Mouse (Mus musculus) retina, adult 2 months (tissue): ENCODE results near the gene Snx9.

Experiments
- DNase-seq: peaks from one replicate; pipeline ENCODE4 v3.0.0-alpha.2; 2012; ENCODE audit warnings: low read depth, low spot score

Snx9 gene

GRCm38 (mm10) chr17:5842988-5843640 is 2.0 kb downstream of the Snx9 start:
- no peak for DNase-seq

- DNase-seq: no peak
Observed at GRCm38 (mm10) chr17:5843641-5843990, 2.5 kb downstream of the Snx9 start.

DNA sequence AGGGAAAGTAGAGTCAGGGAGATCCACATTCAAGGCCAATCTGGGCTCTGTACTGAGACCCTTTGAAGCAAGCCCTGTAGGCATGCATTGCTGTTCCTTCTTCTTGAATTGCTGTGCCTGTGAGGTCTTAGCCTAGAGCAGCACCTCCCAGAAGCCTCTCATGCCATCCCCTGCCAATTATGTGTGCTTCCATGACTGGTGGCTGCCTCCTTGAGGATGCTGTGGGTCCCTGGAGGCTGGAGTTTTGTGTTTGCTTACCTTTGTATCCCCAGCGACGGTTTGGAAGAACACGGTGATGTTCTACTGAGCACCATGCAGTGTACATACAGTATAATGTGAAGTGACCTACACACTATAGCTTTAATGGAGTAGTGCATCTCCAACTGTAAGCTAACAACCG is 4.2 kb downstream of the Snx9 start:
- no peak for DNase-seq

DNA sequence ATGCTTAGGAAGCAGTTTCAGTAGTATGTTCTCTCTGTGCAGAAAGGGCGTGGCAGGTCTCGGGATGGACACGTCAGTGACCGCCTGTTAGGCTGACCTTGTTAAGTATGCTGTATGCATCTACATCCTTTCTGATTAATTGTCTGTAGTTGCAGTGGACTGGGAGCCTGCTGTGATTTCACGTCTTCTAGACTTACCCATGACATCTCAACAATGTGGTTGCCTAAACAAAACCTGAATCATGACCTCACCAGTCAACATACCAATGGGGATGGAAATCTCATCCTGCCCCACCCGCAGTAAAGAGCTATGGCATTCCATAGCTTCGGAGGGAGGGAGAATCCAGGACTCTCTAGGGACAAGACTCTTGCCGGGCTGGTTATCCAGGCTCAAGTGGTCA is 5.0 kb downstream of the Snx9 start:
- no peak for DNase-seq

GRCm38 (mm10) chr17:5848706-5849415 is 7.7 kb downstream of the Snx9 start:
- DNase-seq: no peak

GRCm38 (mm10) chr17:5849421-5849910 is 8.3 kb downstream of the Snx9 start:
- no peak for DNase-seq

- DNase-seq: no peak
Observed at GRCm38 (mm10) chr17:5850031-5850430, 8.9 kb downstream of the Snx9 start.

DNA sequence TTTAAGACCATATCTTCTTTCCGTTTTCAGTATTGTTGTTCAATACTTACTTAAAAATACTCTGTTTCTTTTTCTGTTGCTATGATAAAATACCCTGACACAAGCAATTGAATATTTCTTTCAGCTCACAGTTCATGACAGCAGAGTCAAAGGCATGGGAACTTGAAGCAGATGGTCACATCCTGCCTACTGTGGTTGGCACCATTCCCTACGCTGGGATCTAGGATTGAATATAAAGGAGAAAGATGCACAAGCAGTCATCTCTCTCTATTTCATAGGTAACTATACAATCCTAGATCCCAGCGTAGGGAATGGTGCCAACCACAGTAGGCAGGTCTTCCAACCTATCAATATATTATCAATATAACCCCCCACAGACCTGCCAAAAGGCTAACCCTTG is 9.3 kb downstream of the Snx9 start:
- DNase-seq: no peak

DNA sequence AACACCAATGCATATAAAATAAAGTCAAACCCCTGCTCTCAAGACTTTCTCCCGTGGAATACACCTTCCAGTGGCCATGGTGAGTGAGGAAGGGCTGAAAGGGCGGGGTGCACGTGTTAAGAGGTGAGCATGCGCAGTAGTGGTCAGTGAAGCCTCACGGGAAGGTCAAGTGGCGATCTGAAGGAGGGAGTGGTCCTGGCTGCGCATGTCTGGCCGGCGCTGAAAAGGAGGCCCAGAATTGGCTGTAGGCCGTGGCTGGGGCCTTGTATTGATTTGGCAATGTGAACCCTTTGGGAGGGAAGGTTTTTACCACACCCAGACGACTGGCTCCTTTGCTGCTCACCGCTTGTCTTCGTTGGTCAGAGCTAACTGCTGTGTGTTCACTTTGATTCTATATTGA is 12.8 kb downstream of the Snx9 start:
- no peak for DNase-seq

GRCm38 (mm10) chr17:5855560-5855959 is 14.4 kb downstream of the Snx9 start:
- DNase-seq: no peak

GRCm38 (mm10) chr17:5856426-5856825 is 15.3 kb downstream of the Snx9 start:
- DNase-seq: no peak

- DNase-seq: no peak
Observed at GRCm38 (mm10) chr17:5857206-5857605, 16.1 kb downstream of the Snx9 start.

DNA sequence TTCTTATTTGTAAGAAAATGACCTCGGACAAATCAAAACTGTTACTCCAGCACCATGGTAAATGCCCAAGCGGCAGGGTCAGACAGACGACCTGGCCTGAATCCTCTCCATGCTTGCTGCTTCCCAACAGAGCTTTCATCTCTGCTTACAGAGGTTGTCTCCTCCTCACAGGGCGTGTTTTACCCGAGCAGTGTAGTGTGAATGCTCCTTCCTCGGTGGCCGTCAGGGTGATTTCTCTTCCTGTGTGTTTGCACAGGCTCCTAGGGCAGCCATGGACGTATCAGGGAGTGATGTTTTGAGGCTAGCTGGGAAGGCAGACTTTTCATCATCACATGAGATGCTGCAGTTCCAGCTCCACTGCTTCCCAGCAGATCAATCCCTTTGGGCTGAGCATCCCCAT is 17.1 kb downstream of the Snx9 start:
- DNase-seq: no peak

- no peak for DNase-seq
Observed at GRCm38 (mm10) chr17:5862285-5862684, 21.2 kb downstream of the Snx9 start.

DNA sequence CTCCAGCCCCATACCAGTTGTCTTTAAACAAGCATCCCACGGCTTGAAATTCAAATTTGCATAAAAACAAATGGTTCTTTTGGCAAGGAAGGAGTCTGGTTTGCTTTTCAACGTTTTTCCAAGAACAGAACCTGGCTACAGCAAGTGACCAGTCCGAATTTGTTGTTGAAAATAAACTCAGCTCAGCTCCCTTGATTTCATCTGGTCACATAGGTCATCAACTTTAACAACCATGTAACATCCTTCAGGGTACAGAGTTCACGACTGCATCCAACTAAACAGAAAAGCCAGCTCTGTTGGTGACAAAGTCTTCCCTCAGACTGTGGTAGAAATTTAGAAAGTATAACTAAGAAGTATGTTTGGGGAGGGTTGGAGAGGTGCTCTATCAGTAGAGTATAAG is 21.7 kb downstream of the Snx9 start:
- DNase-seq: no peak

GRCm38 (mm10) chr17:5863745-5864144 is 22.6 kb downstream of the Snx9 start:
- DNase-seq: no peak

GRCm38 (mm10) chr17:5867456-5867855 is 26.3 kb downstream of the Snx9 start:
- no peak for DNase-seq

DNA sequence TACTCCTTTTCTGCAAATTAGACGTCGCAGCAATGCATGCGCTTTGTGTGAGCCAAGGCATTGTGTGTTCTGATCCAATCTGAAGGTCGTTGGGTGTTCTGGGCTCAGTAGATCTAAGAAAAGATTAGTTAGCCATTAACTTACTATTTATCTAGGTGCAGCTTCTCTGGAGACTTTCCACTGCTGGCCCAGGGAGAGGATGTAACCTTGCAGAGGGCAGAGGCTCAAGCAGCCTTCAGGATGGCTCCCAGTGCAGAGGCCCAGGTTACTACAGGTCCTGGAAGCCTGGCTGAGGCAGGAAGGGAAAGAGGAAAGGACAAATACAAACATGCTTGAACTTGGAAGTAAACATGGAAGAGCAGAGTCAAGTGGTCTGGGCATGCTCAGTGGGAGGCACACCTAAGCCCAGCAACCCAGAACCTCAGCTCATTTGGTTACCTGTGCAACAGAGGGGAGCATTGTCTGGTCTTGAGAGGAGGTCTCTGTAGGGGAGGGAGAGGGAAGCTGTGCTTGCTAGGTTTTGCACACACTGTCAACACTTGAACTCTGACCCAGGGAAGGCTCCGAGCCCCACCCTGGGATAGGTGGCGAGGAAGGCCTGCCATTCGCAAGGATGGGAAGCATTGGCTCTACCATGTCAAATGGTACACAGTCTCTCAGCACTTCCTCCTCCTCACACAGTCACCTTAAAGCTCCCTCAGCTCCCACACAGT is 27.3 kb downstream of the Snx9 start:
- DNase-seq: no peak

DNA sequence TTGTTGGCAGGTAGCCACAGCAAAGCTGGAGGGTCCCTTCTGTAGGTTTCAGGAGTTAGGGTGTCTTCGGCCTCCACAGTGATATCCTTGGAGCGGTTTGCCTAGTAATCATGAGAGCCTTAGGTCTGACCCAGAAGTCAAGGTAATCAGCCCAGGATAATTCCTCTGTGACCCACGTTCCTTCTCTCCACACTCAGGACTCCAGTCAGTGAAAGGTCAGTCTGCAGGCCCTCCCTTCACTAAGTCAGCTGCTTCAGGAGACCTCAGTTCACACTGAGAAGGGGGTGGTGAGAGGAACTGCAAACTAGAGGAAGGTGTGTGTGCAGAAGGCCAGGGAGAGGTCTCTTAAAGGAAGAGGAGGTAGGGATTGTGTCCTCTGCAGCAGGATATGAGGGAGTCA is 28.3 kb downstream of the Snx9 start:
- no peak for DNase-seq

DNA sequence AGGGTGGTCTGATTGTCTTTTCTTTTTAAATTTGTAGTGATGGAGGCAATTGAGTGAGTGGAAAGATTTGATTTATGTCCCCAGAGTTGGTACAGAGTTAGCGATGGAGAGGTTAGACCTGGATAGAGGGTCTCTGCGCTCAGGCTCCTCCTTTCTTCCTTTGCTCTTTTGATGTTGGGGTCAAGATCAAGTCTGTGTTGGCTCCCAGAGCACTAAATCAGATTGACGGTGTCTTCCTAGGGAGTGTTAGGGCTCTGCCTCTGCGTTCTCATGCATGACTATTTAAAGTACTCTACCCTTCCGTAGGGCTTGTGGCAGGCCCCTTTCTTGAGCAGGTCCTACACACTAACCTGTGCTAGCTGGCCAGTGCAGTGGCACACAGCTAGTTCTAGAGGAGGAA is 28.9 kb downstream of the Snx9 start:
- DNase-seq: no peak

DNA sequence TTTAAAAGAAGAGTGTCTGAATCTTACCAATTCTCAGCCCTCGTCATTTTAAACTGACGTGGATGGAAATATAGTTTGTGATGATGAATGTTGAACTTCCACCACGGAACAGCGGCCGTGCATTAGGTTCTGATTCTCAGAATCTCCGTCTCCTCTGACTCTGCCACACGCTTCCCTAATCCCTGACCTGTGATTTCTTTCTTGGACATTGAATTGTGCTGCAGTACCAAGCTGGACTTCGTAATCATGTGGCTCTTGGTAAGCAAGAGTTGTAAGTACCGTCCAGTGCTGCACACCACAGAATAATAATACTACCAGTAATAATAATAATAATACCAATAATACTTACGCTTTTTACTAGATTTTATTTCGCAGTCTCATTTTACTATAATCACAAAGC is 29.6 kb downstream of the Snx9 start:
- DNase-seq: no peak

DNA sequence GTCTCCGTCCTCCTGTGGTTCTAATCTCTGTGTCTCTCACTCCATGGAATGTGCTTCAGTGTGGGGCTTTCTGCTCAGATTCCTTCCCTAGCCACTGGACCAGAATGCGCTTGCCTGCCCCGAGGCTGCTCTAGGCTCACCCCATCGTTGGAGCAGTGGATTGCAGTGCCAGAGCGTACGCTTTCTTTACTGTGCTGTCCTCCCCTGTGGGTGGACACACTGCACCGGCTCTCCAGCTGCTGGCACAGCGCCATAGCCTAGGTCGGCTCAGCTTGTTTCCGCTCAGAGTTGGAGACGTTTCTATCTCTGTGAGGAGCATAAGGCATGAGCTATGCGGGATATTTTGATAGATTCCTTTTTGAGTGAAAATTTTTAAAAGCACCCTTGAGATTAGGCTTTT is 31.4 kb downstream of the Snx9 start:
- no peak for DNase-seq

GRCm38 (mm10) chr17:5874565-5874964 is 33.4 kb downstream of the Snx9 start:
- DNase-seq: no peak
